Mouse (Mus musculus): Measurements from ENCODE around the gene Pik3r6.

Pik3r6 gene

GRCm38 (mm10) chr11:68502902-68503629 is at the start of gene Pik3r6:
Pik3r6 (plus strand) TSS chr11:68503019.
- no peak for DNase-seq

GRCm38 (mm10) chr11:68453301-68453700 is 49.5 kb upstream of the Pik3r6 start:
- no peak for DNase-seq

- no peak for DNase-seq
Observed at GRCm38 (mm10) chr11:68458086-68458485, 44.7 kb upstream of the Pik3r6 start.

GRCm38 (mm10) chr11:68459021-68459420 is 43.8 kb upstream of the Pik3r6 start:
- no peak for DNase-seq

GRCm38 (mm10) chr11:68459486-68459885 is 43.3 kb upstream of the Pik3r6 start:
- no peak for DNase-seq

- no peak for DNase-seq
Observed at GRCm38 (mm10) chr11:68462716-68463115, 40.1 kb upstream of the Pik3r6 start.

- DNase-seq = no peak
Observed at GRCm38 (mm10) chr11:68464260-68464659, 38.6 kb upstream of the Pik3r6 start.

- no peak for DNase-seq
Observed at GRCm38 (mm10) chr11:68465090-68465489, 37.7 kb upstream of the Pik3r6 start.

- DNase-seq = no peak
Observed at GRCm38 (mm10) chr11:68467441-68467840, 35.4 kb upstream of the Pik3r6 start.

- DNase-seq = no peak
Observed at GRCm38 (mm10) chr11:68467962-68468612, 34.7 kb upstream of the Pik3r6 start.

GRCm38 (mm10) chr11:68468886-68469285 is 33.9 kb upstream of the Pik3r6 start:
- no peak for DNase-seq

GRCm38 (mm10) chr11:68472162-68472849 is 30.5 kb upstream of the Pik3r6 start:
- no peak for DNase-seq

- no peak for DNase-seq
Observed at GRCm38 (mm10) chr11:68474600-68474999, 28.2 kb upstream of the Pik3r6 start.

GRCm38 (mm10) chr11:68475676-68476075 is 27.1 kb upstream of the Pik3r6 start:
- DNase-seq = no peak

- no peak for DNase-seq
Observed at GRCm38 (mm10) chr11:68477661-68478060, 25.2 kb upstream of the Pik3r6 start.

GRCm38 (mm10) chr11:68478574-68478981 is 24.2 kb upstream of the Pik3r6 start:
- DNase-seq = no peak

GRCm38 (mm10) chr11:68480660-68481059 is 22.2 kb upstream of the Pik3r6 start:
- no peak for DNase-seq

- no peak for DNase-seq
Observed at GRCm38 (mm10) chr11:68482001-68482400, 20.8 kb upstream of the Pik3r6 start.

- DNase-seq = no peak
Observed at GRCm38 (mm10) chr11:68483213-68483612, 19.6 kb upstream of the Pik3r6 start.

- DNase-seq = no peak
Observed at GRCm38 (mm10) chr11:68484431-68484830, 18.4 kb upstream of the Pik3r6 start.

GRCm38 (mm10) chr11:68485206-68485942 is 17.4 kb upstream of the Pik3r6 start:
- peak; percentile 48 to 57 for DNase-seq

GRCm38 (mm10) chr11:68486093-68486492 is 16.7 kb upstream of the Pik3r6 start:
- DNase-seq = no peak

- no peak for DNase-seq
Observed at GRCm38 (mm10) chr11:68487720-68488119, 15.1 kb upstream of the Pik3r6 start.

Data from B cell, adult 2 months (primary cell).